Mouse (Mus musculus) stomach, embryonic 15.5 days (tissue): ENCODE measurements around the gene Mterf4. TPM values are rescaled to one million over a fixed set of nuclear protein-coding genes. Genes with fewer than 3 reads are reported as not detected.

Source experiments
- ATAC-seq: fragments of 200-750 bp; cut with Nextera tagmentation; 2 replicates; pipeline ENCODE4 v1.8.0; 2017; ENCODE audit warnings: low read depth, moderate number of reproducible peaks, moderate TSS enrichment; ENCODE audit not compliant: insufficient read depth, low FRiP score
- H3K27ac ChIP-seq: fragments of 300-500 bp; sonication (generic); 2 replicates; pipeline ENCODE4 v1.5.1; 2015; ENCODE audit warnings: mild to moderate bottlenecking, inconsistent platforms
- H3K27me3 ChIP-seq: fragments of 300-500 bp; sonication (generic); replicated peaks from 2 replicates; pipeline ENCODE4 v1.6.1; 2015; ENCODE audit warnings: inconsistent platforms
- H3K36me3 ChIP-seq: fragments of 300-500 bp; sonication (generic); 2 replicates; pipeline ENCODE4 v1.6.1; 2015; ENCODE audit warnings: inconsistent platforms
- H3K4me1 ChIP-seq: fragments of 300-500 bp; sonication (generic); 2 replicates; pipeline ENCODE4 v1.6.1; 2015; ENCODE audit warnings: inconsistent platforms
- H3K4me2 ChIP-seq: fragments of 300-500 bp; sonication (generic); 2 replicates; pipeline ENCODE4 v1.6.1; 2015; ENCODE audit warnings: mild to moderate bottlenecking, inconsistent platforms
- H3K4me3 ChIP-seq: fragments of 300-500 bp; sonication (generic); replicated peaks from 2 replicates; pipeline ENCODE4 v1.5.1; 2015; ENCODE audit warnings: inconsistent platforms
- H3K9ac ChIP-seq: fragments of 300-500 bp; sonication (generic); 2 replicates; pipeline ENCODE4 v1.6.1; 2015; ENCODE audit warnings: inconsistent platforms
- H3K9me3 ChIP-seq: fragments of 300-500 bp; sonication (generic); 2 replicates; pipeline ENCODE4 v1.6.1; 2016; ENCODE audit warnings: inconsistent platforms
- WGBS: fragments of 180-500 bp; shearing (Covaris S2); methylation state at CpG from one replicate; pipeline ENCODE4 v1.1.7; 2015; 5-methylcytosine and 5-hydroxymethylcytosine counted together
- polyA plus RNA-seq: library from polyadenylated mRNA; unstranded; fragments of >200 nt; fragmentation: Nextera tagmentation; extraction: Ambion mirVana; gene quantifications from 2 replicates; pipeline ENCODE4 v1.2.1, GENCODE M21; 2015

The Mterf4 gene
- 24.5 and 27.1 TPM in 2 replicates for polyA plus RNA-seq

- Histone ChIP-seq H3K4me1 (peaks cover 6% of the 10 kb centered on the region; the same call in 1 of the 2 replicates), H3K9me3 (no peaks in the 10 kb centered on the region), H3K9ac (peak within 1 kb of the TSS; percentile 53; the same call in 1 of the 2 replicates), H3K27ac (0 out of 2 replicates have a peak within 1 kb of the TSS, but pooled peaks have one; percentile 17), H3K4me3 (peak within 1 kb of the TSS; percentile 66), H3K27me3 (no peaks in the 10 kb centered on the region), H3K4me2 (peak within 1 kb of the TSS; percentile 62), H3K36me3 (peaks cover 26% of the 10 kb centered on the region)
- 7% methylated on average over 36 of the region's 36 CpGs for WGBS
- ATAC-seq, result peak; percentile 95
Measured at GRCm38 (mm10) chr1:93305581-93306337, at the start of gene Mterf4. Mterf4 (minus strand) TSS chr1:93305915.

- Histone ChIP-seq H3K36me3 (peaks cover 47% of the 10 kb centered on the region), H3K4me2 (no peak overlapping the region), H3K4me3 (no peak overlapping the region), H3K9me3 (no peaks in the 10 kb centered on the region), H3K4me1 (no peaks in the 10 kb centered on the region), H3K27ac (no peak overlapping the region), H3K27me3 (no peaks in the 10 kb centered on the region), H3K9ac (no peak overlapping the region)
- 85% methylated on average over 2 of the region's 2 CpGs for WGBS
- no peak for ATAC-seq
Measured at GRCm38 (mm10) chr1:93352724-93353123, 47.0 kb upstream of the Mterf4 start.

- H3K36me3 ChIP-seq, result peaks cover 37% of the 10 kb centered on the region
- WGBS, result 86% methylated on average over 4 of the region's 4 CpGs
- no peak overlapping the region for H3K27ac ChIP-seq
- H3K9me3 ChIP-seq, result no peaks in the 10 kb centered on the region
- H3K4me2 ChIP-seq, result no peak overlapping the region
- H3K27me3 ChIP-seq, result no peaks in the 10 kb centered on the region
- ATAC-seq, result no peak
- H3K4me1 ChIP-seq, result peaks cover under 1% of the 10 kb centered on the region; the same call in 1 of the 2 replicates
- no peak overlapping the region for H3K9ac ChIP-seq
- no peak overlapping the region for H3K4me3 ChIP-seq
Measured at GRCm38 (mm10) chr1:93349701-93350100, 44.0 kb upstream of the Mterf4 start.

GRCm38 (mm10) chr1:93347176-93347575 is 41.5 kb upstream of the Mterf4 start:
- Histone ChIP-seq H3K4me2 (no peak overlapping the region), H3K27ac (no peak overlapping the region), H3K4me1 (peaks cover 4% of the 10 kb centered on the region; the same call in 1 of the 2 replicates), H3K27me3 (no peaks in the 10 kb centered on the region), H3K36me3 (peaks cover 22% of the 10 kb centered on the region), H3K9me3 (no peaks in the 10 kb centered on the region), H3K9ac (no peak overlapping the region), H3K4me3 (no peak overlapping the region)
- ATAC-seq, result no peak
- 89% methylated on average over 5 of the region's 5 CpGs for WGBS

GRCm38 (mm10) chr1:93343504-93344047 is 37.9 kb upstream of the Mterf4 start:
- H3K36me3 ChIP-seq, result peaks cover 7% of the 10 kb centered on the region; the same call in 1 of the 2 replicates
- WGBS, result 0% methylated on average over 39 of the region's 39 CpGs
- H3K4me3 ChIP-seq, result peak overlapping the region; percentile 95

GRCm38 (mm10) chr1:93342648-93343503 is 37.2 kb upstream of the Mterf4 start, which contains the start of the genes Ppp1r7 and Pask:
Ppp1r7 (plus strand) TSS chr1:93342854.
Pask (minus strand) TSS chr1:93343482.
- Histone ChIP-seq H3K4me3 (peak within 1 kb of the TSS; percentile 95), H3K27ac (peak within 1 kb of the TSS; percentile 46), H3K9ac (peak within 1 kb of the TSS; percentile 89), H3K4me2 (peak within 1 kb of the TSS; percentile 86), H3K27me3 (no peaks in the 10 kb centered on the region), H3K36me3 (peaks cover 4% of the 10 kb centered on the region; the same call in 1 of the 2 replicates), H3K4me1 (peaks cover 4% of the 10 kb centered on the region; the same call in 1 of the 2 replicates), H3K9me3 (no peaks in the 10 kb centered on the region)
- WGBS, result under 1% methylated on average over 63 of the region's 63 CpGs
- ATAC-seq, result peak; percentile 96

More at GRCm38 (mm10) chr1:93343504-93344047, 37.9 kb upstream of the Mterf4 start:
- no peaks in the 10 kb centered on the region for H3K27me3 ChIP-seq
- peaks cover 4% of the 10 kb centered on the region; the same call in 1 of the 2 replicates for H3K4me1 ChIP-seq
- ATAC-seq, result peak; percentile 96
- peak overlapping the region; percentile 86 for H3K4me2 ChIP-seq
- no peaks in the 10 kb centered on the region for H3K9me3 ChIP-seq
- peak overlapping the region; percentile 46; the same call in 1 of the 2 replicates for H3K27ac ChIP-seq
- peak overlapping the region; percentile 89 for H3K9ac ChIP-seq

GRCm38 (mm10) chr1:93334621-93335020 is 28.9 kb upstream of the Mterf4 start:
- H3K9me3 ChIP-seq, result no peaks in the 10 kb centered on the region
- ATAC-seq, result no peak
- no peak overlapping the region for H3K27ac ChIP-seq
- no peak overlapping the region for H3K9ac ChIP-seq
- no peaks in the 10 kb centered on the region for H3K27me3 ChIP-seq
- H3K36me3 ChIP-seq, result peaks cover 9% of the 10 kb centered on the region; the same call in 1 of the 2 replicates
- no peak overlapping the region for H3K4me3 ChIP-seq
- H3K4me2 ChIP-seq, result no peak overlapping the region
- WGBS, result 72% methylated on average over 2 of the region's 2 CpGs
- no peaks in the 10 kb centered on the region for H3K4me1 ChIP-seq

- WGBS, result 85% methylated on average over 3 of the region's 3 CpGs
- H3K27me3 ChIP-seq, result no peaks in the 10 kb centered on the region
- no peaks in the 10 kb centered on the region for H3K4me1 ChIP-seq
- H3K4me3 ChIP-seq, result no peak overlapping the region
- H3K27ac ChIP-seq, result no peak overlapping the region
- ATAC-seq, result no peak
- no peaks in the 10 kb centered on the region for H3K9me3 ChIP-seq
- peaks cover 15% of the 10 kb centered on the region; the same call in 1 of the 2 replicates for H3K36me3 ChIP-seq
- no peak overlapping the region for H3K4me2 ChIP-seq
- no peak overlapping the region for H3K9ac ChIP-seq
Measured at GRCm38 (mm10) chr1:93326446-93326845, 20.7 kb upstream of the Mterf4 start.

- Histone ChIP-seq H3K36me3 (peaks cover 25% of the 10 kb centered on the region; the same call in 1 of the 2 replicates), H3K27me3 (no peaks in the 10 kb centered on the region), H3K9me3 (no peaks in the 10 kb centered on the region), H3K4me1 (no peaks in the 10 kb centered on the region), H3K4me2 (no peak overlapping the region), H3K27ac (no peak overlapping the region), H3K9ac (no peak overlapping the region), H3K4me3 (no peak overlapping the region)
- WGBS, result 92% methylated on average over 6 of the region's 6 CpGs
- ATAC-seq, result no peak
Measured at GRCm38 (mm10) chr1:93323973-93324372, 18.3 kb upstream of the Mterf4 start.

GRCm38 (mm10) chr1:93300578-93300977 is 5.1 kb downstream of the Mterf4 start:
- Histone ChIP-seq H3K4me1 (peaks cover 6% of the 10 kb centered on the region; the same call in 1 of the 2 replicates), H3K4me3 (no peak overlapping the region), H3K27ac (no peak overlapping the region), H3K36me3 (peaks cover 46% of the 10 kb centered on the region), H3K9ac (no peak overlapping the region), H3K4me2 (no peak overlapping the region), H3K9me3 (no peaks in the 10 kb centered on the region), H3K27me3 (no peaks in the 10 kb centered on the region)
- WGBS, result 85% methylated on average over 3 of the region's 3 CpGs
- no peak for ATAC-seq

- Histone ChIP-seq H3K36me3 (peaks cover 46% of the 10 kb centered on the region), H3K9ac (no peak overlapping the region), H3K27ac (no peak overlapping the region), H3K27me3 (no peaks in the 10 kb centered on the region), H3K4me2 (no peak overlapping the region), H3K9me3 (no peaks in the 10 kb centered on the region), H3K4me3 (no peak overlapping the region), H3K4me1 (peaks cover 3% of the 10 kb centered on the region; the same call in 1 of the 2 replicates)
- ATAC-seq, result no peak
- WGBS, result 68% methylated on average over 4 of the region's 4 CpGs
Measured at GRCm38 (mm10) chr1:93299791-93300190, 5.9 kb downstream of the Mterf4 start.
